Mouse (Mus musculus) lung, postnatal 4 days (tissue): ENCODE measurements around the gene Lbhd2.

ENCODE experiments used
- DNase-seq, 2 experiments: peaks; one replicate each; pipeline ENCODE4 v3.0.0; 2021

Lbhd2 gene

GRCm38 (mm10) chr12:111406622-111407021, at the start of gene Lbhd2:
Lbhd2 (plus strand) TSS chr12:111406809.
- DNase-seq, result no peak

GRCm38 (mm10) chr12:111360671-111361070, 45.9 kb upstream of the Lbhd2 start:
- no peak for DNase-seq

- DNase-seq, result no peak
Observed at GRCm38 (mm10) chr12:111361319-111362098, 45.1 kb upstream of the Lbhd2 start.

DNA sequence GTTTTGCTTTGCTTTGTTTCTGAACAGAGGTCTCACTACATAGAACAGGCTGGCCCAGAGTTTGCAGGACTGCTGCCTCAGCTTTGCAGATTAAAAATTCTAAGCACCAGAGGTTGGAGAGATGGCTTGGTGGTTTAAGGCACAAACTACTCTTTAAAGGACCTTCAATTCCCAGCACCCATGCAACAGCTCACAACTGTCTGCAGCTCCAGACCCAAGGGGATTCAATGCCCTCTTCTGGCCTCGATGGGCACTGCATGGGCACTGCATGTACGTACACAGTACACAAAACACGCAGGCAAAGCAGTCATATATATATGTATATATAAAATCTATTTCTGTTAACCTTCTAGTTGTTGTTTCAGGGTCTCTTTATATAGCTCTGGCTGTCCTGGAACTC, 42.4 kb upstream of the Lbhd2 start:
- no peak for DNase-seq

- DNase-seq, result no peak
Observed at GRCm38 (mm10) chr12:111367065-111367464, 39.5 kb upstream of the Lbhd2 start.

GRCm38 (mm10) chr12:111370249-111370648, 36.4 kb upstream of the Lbhd2 start:
- DNase-seq, result no peak

DNA sequence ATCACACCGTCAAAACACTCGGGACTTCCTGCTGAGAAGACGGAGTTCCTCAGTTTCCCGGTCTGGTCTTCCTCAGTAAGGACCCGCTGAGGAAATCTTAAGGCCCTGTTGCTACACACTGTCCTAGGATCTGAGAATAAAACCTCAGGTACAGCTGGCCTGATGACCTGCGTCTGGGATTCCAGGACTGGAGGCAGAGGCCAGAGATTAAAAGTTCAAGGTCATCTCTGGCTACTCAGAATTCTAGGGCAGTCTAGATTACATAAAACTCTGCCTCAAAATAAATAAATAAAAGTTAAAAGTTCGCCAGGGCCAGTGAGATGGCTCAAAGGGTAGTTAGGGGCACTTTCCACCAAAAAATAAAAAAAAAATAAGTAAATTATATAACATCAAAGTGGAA, 34.7 kb upstream of the Lbhd2 start:
- no peak for DNase-seq

- DNase-seq, result no peak
Observed at GRCm38 (mm10) chr12:111373411-111373810, 33.2 kb upstream of the Lbhd2 start.

DNA sequence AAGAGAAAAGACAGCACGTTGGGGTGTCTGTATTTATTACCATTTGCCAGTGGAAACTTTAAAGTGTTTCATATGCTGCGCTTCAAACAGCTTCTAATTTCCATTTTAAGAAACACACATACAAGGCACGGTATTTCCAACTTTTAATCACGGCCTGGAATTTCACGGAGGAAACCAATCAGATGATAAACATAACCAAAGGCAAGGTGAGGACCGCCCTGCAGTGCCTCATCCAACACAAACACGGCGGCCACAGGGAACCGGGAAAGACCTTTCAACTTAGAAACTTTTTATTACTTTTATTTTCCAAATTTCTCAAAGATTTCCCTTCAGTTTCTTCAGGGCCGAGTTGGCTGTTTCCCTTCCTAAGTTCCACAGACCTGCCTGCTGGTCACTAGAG, 31.9 kb upstream of the Lbhd2 start:
- DNase-seq, result no peak

GRCm38 (mm10) chr12:111375559-111375958, 31.1 kb upstream of the Lbhd2 start:
- DNase-seq, result no peak

DNA sequence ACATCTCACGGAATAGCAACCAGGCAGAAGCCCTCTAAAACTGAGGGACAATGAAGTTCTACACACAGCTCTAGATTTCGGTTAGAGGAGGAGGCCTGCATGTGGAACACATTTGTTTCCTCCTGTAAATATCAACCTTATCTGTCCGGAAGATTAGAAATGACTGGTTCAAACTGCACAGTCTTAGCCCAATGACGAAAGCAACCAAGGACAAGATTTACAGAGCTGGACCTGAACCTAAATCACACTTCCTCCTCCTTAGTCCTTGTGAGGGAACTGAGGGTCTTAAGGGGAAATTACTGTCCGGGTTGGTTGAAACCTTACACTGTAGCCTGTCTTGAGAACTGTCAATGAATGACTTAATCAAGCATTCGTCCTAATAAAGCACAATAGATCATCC, 30.6 kb upstream of the Lbhd2 start:
- no peak for DNase-seq

- DNase-seq, result peak; percentile 81 to 86
Observed at GRCm38 (mm10) chr12:111376826-111377331, 29.7 kb upstream of the Lbhd2 start.

DNA sequence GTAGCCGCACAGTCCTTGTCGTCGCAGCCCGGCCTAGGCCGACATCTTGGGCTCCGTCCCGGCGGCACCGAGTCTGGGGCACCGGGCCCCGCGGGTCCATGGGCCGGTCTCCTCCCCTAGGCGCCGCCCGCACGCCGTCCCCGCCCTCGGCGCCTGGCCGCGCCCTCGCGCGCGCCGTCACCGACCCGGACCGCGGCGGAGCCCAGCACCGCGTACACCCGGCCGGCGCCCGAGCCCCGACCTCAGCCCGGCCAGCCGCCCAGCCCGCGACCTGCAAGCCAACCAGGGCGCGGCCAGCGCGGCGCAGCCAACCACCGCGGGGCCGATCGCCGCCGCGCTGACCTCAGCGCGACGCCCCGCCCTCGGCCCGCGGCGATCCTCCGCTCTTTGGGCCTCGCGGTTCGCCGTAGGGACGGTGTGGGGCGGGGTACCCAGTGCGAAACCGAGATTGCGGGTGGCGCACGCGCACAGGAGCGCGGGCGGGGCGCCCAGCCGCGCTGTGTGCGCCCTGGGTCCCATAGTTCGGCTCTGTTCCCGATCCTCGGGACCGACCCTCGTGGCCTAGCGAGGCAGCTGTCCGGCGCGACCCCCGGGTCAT, 29.1 kb upstream of the Lbhd2 start, which contains the start of gene Cdc42bpb:
Cdc42bpb (minus strand) TSS at position 343 of the 598 bp plus-strand sequence.
- peak; percentile 95 to 98 for DNase-seq

DNA sequence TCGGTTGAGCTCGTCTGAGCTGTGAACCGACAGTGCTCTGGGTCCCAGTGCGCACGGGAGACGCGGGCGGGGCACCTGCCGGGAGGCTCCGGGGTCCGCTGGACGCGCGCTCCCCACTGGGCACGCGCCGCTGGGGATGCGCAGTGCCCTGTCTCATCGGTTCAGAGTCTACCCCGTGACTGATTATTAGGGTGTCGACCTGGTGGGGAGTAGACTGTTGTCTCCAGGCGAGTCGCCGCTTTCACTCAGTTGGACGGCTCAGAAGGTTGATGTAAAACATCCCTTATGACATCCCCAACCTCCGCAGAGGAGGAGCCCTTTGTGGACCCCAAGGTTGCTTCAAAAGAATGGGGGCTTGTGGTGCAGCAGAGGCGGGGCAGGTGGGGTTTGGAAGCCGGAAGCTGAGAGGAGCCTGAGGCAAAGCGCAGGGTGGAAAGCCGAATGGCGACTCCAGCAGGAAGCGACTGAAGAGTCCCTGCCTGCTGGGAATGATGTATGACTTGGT, 28.6 kb upstream of the Lbhd2 start:
- peak; percentile 59 to 68 for DNase-seq

DNA sequence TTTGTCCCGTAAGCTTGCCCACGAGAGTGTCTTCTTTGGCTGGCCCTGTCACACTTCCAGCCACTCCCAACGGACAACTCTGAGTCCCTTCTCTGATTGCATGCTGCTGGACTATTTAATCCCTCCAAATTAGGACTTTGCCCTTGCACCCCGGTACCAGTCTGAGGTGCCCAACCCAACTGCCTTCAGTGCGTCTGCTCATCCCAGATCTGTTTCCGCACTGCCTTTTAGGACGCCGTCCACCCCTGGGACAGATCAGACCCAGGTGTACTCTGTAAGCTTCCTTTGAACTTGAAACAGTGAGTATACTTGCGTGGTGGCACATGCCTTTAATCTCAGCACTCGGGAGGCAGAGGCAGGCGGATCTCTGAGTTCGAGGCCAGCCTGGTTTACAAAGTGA, 27.8 kb upstream of the Lbhd2 start:
- DNase-seq, result no peak

- DNase-seq, result no peak
Observed at GRCm38 (mm10) chr12:111385883-111386641, 20.5 kb upstream of the Lbhd2 start.

DNA sequence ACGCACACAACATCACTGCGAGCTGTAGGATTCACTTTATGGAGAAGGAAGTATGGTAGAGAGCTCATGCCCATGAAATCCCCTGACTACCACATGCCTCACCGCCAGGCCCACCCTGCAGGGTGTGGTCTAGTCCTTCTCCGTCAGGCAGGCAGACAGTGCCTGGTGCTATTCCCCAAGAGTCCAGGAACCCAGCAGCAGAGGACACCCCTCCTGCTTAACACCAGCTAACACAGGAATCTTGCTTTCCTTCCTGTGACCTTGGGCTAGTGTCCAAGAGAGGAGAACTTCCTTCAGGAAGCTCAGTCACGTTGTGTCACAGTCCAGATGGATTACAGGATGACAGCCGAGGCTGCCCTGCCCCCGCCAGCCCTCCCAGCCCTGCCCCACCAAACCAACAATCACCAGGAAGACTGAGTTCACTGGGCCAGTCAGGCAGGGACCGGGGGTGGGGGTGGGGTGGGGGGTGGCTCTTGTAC, 19.9 kb upstream of the Lbhd2 start:
- peak; percentile 77 to 88 for DNase-seq

DNA sequence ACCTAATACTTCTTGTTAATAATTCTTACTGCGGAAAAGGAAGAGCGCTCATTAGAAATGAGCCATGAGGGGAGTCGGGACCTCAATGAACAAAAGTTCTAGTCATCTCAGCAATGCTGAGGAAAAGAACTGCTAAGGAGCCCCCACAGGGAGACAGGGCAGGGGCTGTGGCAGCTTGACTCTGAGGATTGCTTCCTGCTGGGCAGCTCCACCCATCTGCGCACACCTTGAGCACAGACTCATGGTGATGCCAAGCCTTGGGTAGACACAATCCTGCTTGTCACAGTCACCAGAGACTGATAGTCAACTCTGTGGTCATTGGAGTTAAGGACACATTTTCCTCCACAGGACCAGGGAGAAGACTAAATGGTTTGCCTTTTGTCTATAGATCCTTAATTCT, 19.5 kb upstream of the Lbhd2 start:
- DNase-seq, result no peak

DNA sequence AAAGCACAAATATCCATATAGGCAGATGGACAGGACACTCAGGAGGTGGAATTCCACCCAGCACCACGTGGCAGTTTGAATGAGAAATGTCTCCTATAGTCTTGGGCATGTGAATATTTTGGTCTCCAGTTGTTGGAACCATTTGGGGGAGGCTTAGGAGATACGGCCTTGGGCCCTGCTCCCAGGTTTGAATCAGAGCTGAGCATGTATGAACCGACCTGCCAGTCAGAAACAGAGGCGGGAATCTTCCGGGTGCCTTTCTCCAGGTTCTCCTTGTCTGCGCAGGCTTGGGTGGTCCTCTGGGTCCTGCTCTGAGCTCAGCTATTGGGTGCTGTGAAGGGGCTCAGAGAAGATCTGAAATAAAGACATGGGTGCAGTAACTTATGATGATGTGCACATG, 12.6 kb upstream of the Lbhd2 start:
- no peak for DNase-seq

DNA sequence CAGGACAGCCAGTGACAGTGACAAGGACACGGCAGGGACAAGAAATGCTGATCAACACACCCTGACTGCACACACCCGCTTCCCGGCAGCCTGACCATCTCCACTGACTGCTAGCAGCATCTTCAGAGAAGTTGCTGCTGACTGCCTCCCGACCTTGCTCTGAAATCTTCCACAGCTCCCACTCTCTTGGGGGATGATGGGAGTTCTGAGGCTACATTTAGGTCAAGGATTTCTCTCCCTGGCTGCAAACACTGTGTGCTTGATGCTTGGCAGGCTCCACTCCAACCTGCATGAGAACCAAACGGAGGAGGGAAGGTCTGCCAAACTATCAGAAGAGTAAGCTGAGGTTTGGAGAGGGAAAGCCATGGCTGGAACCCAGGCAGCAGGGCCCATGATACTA, 9.6 kb upstream of the Lbhd2 start:
- no peak for DNase-seq

DNA sequence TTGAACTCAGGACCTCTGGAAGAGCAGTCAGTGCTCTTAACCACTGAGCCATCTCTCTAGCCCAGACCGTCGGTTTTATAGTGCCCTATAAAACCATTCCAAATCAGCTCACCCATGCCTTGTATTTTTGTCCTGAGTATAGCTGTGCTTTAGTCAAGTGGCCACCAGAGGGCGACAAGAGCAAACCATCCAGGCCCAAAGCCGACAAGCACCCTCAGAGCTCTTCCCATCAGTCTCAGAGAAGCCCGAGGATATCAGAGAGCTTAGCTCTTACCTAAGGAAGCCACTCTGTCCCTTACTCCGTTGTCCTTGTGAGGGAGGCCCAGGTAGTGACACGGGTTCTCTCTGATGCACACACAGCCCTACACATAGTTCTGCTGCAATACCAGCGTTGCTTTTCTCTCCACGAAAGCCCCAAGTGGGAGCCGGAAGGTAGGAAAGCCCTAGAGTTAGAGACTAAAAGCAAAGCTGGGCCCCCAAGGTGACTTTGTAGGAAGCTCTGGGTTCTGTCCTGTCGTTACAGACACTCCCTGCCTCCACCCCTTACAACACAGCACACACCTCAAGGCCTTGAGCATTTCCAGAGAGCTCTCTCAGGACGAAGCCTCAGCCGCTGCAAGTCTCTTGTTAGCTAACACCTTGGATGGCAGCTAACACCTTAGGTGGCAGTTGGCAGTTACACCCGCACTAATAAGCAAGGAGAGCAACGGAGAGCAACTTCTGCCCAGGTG, 5.0 kb upstream of the Lbhd2 start:
- DNase-seq, result peak; percentile 64 to 85

- DNase-seq, result no peak
Observed at GRCm38 (mm10) chr12:111404880-111405279, 1.7 kb upstream of the Lbhd2 start.

GRCm38 (mm10) chr12:111409583-111409982, 3.0 kb downstream of the Lbhd2 start:
- no peak for DNase-seq
